Mouse (Mus musculus) left cerebral cortex, adult 18-20 months (tissue): ENCODE measurements around the gene C1ql1. TPM values are rescaled to one million over a fixed set of nuclear protein-coding genes. Genes with fewer than 3 reads are reported as not detected.

Source experiments
- DNase-seq, 2 experiments: peaks; one replicate each; pipeline ENCODE4 v3.0.0; 2021 to 2022; ENCODE audit warnings: low spot score in 2 of 2, mixed read lengths in 1 of 2
- total RNA-seq, 2 experiments: library from RNA; stranded (reverse); gene quantifications; 2 replicates each; pipeline ENCODE4 v1.2.3; 2021

C1ql1 gene
- total RNA-seq, 2 experiments from 2014 or later: 12.3 to 15.7 TPM

- no peak for DNase-seq
These were observed 12.4 kb upstream of the C1ql1 start for GRCm38 (mm10) chr11:102958870-102959269.

DNA sequence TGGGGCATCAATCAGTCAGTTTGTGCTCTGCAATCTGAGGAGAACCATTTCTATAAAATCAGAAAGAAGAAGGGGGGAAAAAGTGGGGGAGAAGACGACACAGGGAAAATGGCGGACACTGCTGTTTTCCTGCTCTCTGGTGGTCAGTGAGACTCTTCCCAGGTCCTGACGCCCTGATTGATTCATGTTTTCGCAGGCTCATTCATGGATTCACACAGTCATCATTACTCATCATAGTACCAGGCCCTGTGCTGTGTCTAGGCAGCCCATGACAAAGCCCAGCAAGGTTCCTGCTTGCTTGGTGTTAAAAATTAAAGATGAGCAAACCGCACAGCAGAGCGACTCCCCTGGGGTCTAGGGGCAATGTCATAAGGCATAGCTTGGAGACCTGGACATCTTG is 11.9 kb upstream of the C1ql1 start:
- no peak for DNase-seq

GRCm38 (mm10) chr11:102957692-102958091 is 11.2 kb upstream of the C1ql1 start:
- DNase-seq: no peak

GRCm38 (mm10) chr11:102956962-102957614 is 10.6 kb upstream of the C1ql1 start:
- no peak for DNase-seq

- no peak for DNase-seq
These were observed 6.4 kb upstream of the C1ql1 start for GRCm38 (mm10) chr11:102952922-102953321.

- peak; percentile 17 to 47 for DNase-seq
These were observed 1.8 kb upstream of the C1ql1 start for GRCm38 (mm10) chr11:102948043-102948961.

GRCm38 (mm10) chr11:102946992-102947343 is 480 bp upstream of the C1ql1 start:
- no peak for DNase-seq

DNA sequence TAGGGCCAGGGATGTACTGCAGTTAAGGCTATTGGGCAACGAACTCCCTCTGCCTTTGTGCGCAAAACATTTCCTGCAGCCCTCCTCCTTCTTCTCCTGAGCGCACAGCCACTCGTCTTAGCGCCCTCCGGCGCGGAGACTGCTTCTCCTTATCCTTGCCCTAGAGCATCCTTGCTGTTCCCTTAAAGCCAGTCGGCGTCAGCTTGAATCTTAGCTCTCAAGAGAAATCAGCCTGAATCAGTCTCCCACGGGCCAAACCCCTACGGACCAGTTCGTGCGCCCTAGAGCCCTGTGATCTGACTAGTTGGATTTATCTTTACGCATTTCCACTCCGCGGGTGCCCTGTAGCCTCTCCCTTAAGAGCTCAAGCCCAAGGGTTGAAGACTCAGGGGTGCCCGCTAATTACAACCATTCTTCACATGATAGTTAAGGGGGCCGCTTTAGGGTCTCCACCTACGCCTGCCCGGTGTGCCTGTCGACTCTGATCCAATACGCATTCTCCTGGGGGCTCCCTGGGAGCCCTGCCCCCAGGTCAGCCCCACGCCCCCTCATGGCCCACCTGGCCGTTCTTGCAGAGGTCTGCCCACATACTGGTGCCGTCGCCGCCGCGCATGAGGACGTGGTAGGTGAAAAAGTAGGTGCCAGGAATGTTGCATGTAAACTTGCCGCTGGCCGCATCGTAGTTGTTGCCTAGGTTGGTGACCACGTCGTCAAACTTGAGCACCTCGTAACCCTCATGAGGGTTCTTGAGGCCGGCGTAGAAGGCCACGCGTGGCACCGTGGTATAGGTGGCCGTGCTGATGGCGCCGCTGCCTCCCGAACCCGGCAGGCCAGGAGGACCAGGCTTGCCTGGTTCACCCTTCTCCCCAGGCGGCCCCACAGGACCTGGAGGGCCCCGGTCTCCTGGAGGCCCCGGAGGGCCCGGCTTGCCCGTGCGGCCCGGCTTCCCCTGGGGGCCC is 903 bp downstream of the C1ql1 start:
- DNase-seq: no peak

DNA sequence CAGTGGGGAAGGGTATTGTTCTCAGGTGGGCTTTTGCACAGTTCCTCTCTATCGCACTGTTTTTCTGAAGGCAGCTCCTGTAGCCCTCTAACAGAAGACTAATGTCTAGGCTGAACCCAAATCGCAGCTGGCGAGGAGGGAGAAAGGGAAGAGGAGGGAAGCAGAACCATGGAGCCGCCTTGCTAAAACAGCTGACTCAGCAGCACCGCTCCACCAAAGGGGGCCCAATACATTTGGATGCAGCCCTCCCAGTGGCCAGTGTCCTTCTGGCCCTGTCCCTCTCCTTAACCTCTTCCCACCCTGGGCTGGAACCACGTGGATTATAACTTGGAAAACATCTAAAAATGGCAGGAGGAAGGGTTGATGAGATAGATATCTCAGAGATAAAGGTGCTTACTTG is 5.3 kb downstream of the C1ql1 start:
- DNase-seq: no peak

DNA sequence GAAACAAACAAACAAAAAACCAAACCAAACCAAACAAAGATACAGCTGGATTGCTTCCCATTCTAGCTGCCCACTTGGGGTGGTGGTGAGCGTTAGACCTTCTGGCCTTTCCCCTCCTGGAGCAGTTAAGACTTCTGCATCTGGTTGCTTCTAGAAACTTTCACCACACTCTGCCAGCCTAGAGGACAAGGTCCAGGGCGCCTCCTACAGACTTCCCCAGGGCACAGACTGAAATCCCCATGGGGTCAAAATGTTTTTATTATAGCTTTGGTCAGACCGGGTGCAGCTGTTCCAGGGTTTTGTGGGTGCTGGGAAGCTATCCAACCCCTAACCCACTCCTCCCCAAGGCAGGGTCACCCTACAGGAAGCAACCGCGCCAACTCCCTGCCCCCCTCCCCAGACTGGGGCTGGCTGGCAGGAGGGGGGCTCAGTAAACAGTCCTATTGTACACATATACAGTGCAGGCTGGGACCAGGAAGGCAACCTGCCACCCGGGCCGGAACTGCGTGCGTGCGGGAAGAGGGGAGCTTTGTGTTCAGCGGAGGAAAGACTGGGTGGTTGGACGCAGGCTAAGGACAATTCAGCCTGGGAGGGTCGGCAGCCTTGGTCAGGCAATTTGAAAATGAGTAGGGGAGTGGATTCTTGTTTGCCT is 7.3 kb downstream of the C1ql1 start:
- DNase-seq: no peak

GRCm38 (mm10) chr11:102937529-102938182 is 8.8 kb downstream of the C1ql1 start:
- no peak for DNase-seq

- no peak for DNase-seq
These were observed 10.2 kb downstream of the C1ql1 start for GRCm38 (mm10) chr11:102936272-102936671.

DNA sequence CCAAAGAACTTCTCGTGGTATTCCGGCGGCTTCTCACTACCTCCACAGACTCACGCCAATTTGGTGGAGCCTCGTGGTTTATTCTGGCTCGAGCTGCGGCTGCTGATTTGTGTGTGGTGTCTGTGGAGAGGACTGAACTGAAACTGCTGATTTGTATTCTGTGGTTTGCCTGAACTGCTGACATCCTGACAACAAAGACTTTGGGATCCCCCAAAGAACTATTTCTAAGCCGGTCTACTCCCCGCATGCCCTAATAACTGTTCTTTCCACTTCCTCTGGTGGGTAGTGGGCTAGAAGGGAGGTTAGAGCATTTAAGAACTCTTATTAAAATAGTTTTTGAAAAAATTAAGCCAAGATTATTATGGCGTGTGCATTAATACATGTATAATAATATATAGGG is 15.8 kb downstream of the C1ql1 start:
- DNase-seq: no peak

GRCm38 (mm10) chr11:102925351-102925717 is 21.2 kb downstream of the C1ql1 start:
- DNase-seq: no peak

DNA sequence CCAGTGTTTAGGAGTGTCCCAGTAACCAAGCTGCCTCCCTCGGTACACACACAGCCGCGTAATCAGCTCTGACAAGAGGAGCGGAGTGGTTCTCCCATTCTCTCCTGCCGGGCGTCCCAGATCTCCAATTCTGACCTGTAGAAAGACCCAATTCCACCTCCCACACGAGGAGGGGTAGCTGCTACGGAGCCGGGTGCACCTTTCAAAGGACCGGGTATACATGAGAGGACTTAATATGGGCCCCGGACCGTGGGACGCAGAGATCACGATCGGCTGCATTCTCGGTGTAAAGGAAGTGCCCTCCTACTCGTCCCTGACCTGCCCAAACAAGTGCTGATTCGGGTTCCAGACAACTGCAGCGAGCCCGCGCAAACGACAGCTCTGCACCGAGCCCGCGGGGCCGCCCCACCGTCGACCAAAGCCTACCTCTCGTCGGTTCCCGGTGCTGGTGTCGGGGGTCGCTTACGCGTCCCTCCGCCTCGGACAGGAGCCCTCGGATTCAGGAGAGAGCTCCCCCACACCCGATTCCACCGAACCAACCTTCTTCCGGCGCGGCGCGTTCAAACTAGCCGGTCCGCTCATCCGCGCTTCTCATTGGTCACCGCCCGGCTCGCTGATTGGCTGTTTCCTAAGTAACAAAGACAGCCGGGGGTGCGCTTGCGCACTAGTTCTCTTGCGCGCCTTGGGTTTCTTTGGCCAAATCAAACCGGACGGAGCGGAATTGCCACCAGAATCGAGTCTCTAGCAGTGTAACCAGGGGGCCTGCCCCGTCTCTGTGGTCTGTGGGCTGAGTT is 21.7 kb downstream of the C1ql1 start, which contains the start of gene Kif18b:
Gene Kif18b (minus strand): TSS at position 568 of the 794 bp plus-strand sequence.
- peak; percentile 90 to 94 for DNase-seq

GRCm38 (mm10) chr11:102921491-102921890 is 25.0 kb downstream of the C1ql1 start:
- no peak for DNase-seq

DNA sequence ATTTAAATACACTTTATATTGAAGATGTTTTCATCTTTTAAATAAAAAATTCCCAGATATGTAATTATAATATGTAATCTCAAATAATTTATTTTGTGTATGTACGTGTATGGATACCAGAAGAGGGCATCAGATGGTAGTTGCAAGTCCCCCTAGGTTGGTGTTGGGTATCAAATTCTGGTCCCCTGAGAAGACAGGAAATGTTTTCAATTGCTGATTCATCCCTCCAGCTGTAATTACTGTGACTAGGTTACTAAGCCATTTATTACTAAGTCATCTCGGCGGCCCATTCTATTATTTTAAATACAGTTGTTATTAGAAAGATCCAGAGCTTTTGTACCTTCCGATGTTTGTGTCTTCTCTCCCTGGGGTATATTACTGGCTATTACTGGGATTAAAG is 28.4 kb downstream of the C1ql1 start:
- no peak for DNase-seq

- no peak for DNase-seq
These were observed 31.1 kb downstream of the C1ql1 start for GRCm38 (mm10) chr11:102915380-102915779.

- no peak for DNase-seq
These were observed 35.1 kb downstream of the C1ql1 start for GRCm38 (mm10) chr11:102911376-102911775.
